Comparison of ENCODE assay signal across 8 mouse cellular contexts in genomic region chr2:156257051-156257450, GRCm38 (mm10). TPM values are rescaled to one million over a fixed set of nuclear protein-coding genes. Genes with fewer than 3 reads are reported as not detected.
DNase-seq lines count a peak whose midpoint lies in the region; ATAC-seq lines count a peak whose summit lies in the region.

No protein-coding gene starts in this region.

- H3K4me1 ChIP-seq in liver, embryonic 13.5 days (replicated peaks) = peaks cover 27% of the 10 kb centered on the region

- H3K36me3 ChIP-seq in liver, embryonic 13.5 days = peaks cover 51% of the 10 kb centered on the region

- H3K9ac ChIP-seq in liver, embryonic 13.5 days = no peak overlapping the region

- DNase-seq in embryo, embryonic 11 days = peak; percentile 17
- no peak for DNase-seq in embryo, embryonic 10 days (ENCODE audit: low spot score)
- peak; percentile 35 for DNase-seq in ES-CJ7 (ENCODE audit: low read depth, low spot score)
- DNase-seq in frontal cortex, postnatal 36 days (ENCODE audit: low spot score in 2 of 2) = peak; percentile 44 to 62
- DNase-seq in kidney, adult 8-10 months = peak; percentile 44 to 66
- DNase-seq in liver, embryonic 13.5 days = no peak
- DNase-seq in right cerebral cortex, postnatal 14 days = peak; percentile 56
- DNase-seq in spleen, postnatal 4 days (ENCODE audit: low spot score in 2 of 2) = no peak

- 0 out of 2 replicates have a peak overlapping the region, but pooled peaks have one; percentile 15 for H3K4me2 ChIP-seq in liver, embryonic 13.5 days

- peak; percentile 36 for ATAC-seq in liver, embryonic 13.5 days (ENCODE audit: low read depth)

- H3K27ac ChIP-seq in liver, embryonic 13.5 days = peak overlapping the region; percentile 71

- no peak overlapping the region for H3K4me3 ChIP-seq in liver, embryonic 13.5 days (replicated peaks)

- no peaks in the 10 kb centered on the region for H3K27me3 ChIP-seq in liver, embryonic 13.5 days

- WGBS in liver, embryonic 13.5 days (ENCODE audit: insufficient replicate concordance) = 28% methylated on average over 2 of the region's 2 CpGs

- no peaks in the 10 kb centered on the region for H3K9me3 ChIP-seq in liver, embryonic 13.5 days (replicated peaks)

RNA-seq across cellular contexts. Expression of gene Cnbd2, which starts 55.0 kb away (rescaled TPM):
- 1.1 and 1.7 TPM in 2 replicates for polyA plus RNA-seq in liver, embryonic 13.5 days (2015; fragmentation: Nextera tagmentation; extraction: Ambion mirVana)

RNA-seq across cellular contexts. Expression of gene Scand1, which starts 55.5 kb away (rescaled TPM):
- polyA plus RNA-seq in liver, embryonic 13.5 days (2015; fragmentation: Nextera tagmentation; extraction: Ambion mirVana) = 34.4 and 34.6 TPM in 2 replicates

Comparison
In these comparisons a context has a peak if more than half of its experiments do, and no peak if none do; other contexts are left out.
1. DNase-seq: peak in embryo, embryonic 11 days (single experiment), ES-CJ7 (single experiment), frontal cortex, postnatal 36 days (2 of 2), kidney, adult 8-10 months (2 of 2) and right cerebral cortex, postnatal 14 days (single experiment); none in embryo, embryonic 10 days (single experiment), liver, embryonic 13.5 days (single experiment) and spleen, postnatal 4 days (0 of 2).